Mouse (Mus musculus): Measurements from ENCODE around the gene Pde4b. TPM values are rescaled to one million over a fixed set of nuclear protein-coding genes. Genes with fewer than 3 reads are reported as not detected.

Pde4b gene
- polyA plus RNA-seq, 1 experiment, result 2.7 TPM

GRCm38 (mm10) chr4:102069314-102069713 lies 18.0 kb upstream of the Pde4b start:
- Histone ChIP-seq H3K27me3 (ENCODE audit: control insufficient read depth, insufficient read depth, insufficient read length) (no peaks in the 10 kb centered on the region), H3K36me3 (ENCODE audit: control insufficient read depth, insufficient read depth) (no peaks in the 10 kb centered on the region), H3K79me2 (ENCODE audit: control insufficient read depth, insufficient read depth) (no peaks in the 10 kb centered on the region), H3K79me3 (ENCODE audit: low read depth) (no peaks in the 10 kb centered on the region), H3ac (ENCODE audit: control insufficient read depth, insufficient read length, low read depth) (no peak overlapping the region), H3K4me3 (ENCODE audit: insufficient read depth, poor library complexity, severe bottlenecking) (no peak overlapping the region)
- TF ChIP-seq CTCF (IDR thresholded peaks at IDR 0.05; ENCODE audit: control insufficient read depth, insufficient read depth, insufficient read length) (no peak), MYOD1 (IDR thresholded peaks at IDR 0.05; ENCODE audit: control insufficient read depth, insufficient read length, low read depth) (no peak), MYOG (IDR thresholded peaks at IDR 0.05; ENCODE audit: control insufficient read depth, extremely low read depth, insufficient read length) (no peak), CEBPB (IDR thresholded peaks at IDR 0.05; ENCODE audit: low read depth) (no peak), MAX (IDR thresholded peaks at IDR 0.05) (no peak), FOSL1 (IDR thresholded peaks at IDR 0.05; ENCODE audit: insufficient read depth, low read length, poor library complexity, severe bottlenecking) (no peak), USF1 (IDR thresholded peaks at IDR 0.05; ENCODE audit: low read depth) (no peak)

DNA sequence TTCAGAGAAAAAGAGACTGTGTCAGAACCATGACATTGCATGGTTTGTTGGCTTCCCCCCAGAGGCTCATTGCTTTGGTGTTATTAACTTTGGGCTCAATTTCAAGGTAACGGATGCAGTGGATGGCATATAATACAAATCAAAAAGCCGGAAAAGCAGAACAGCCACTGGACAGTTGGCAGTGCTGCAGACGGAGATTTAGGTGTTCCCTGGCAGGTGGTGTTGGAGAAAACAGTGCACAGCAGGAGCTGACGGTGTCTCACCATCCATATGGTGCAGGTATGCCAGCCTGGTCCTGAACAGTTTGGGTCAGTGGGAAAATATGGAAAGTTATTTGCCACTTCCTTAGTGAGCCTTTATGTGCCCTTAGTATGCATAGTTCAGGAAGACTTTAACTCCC lies 1.0 kb upstream of the Pde4b start:
- peaks cover 23% of the 10 kb centered on the region for H3K27me3 ChIP-seq (ENCODE audit: control insufficient read depth, insufficient read depth, insufficient read length)
- TF ChIP-seq CTCF (IDR thresholded peaks at IDR 0.05; ENCODE audit: control insufficient read depth, insufficient read depth, insufficient read length) (no peak), MAX (IDR thresholded peaks at IDR 0.05) (no peak), MYOG (IDR thresholded peaks at IDR 0.05; ENCODE audit: control insufficient read depth, extremely low read depth, insufficient read length) (no peak), CEBPB (IDR thresholded peaks at IDR 0.05; ENCODE audit: low read depth) (no peak), MYOD1 (IDR thresholded peaks at IDR 0.05; ENCODE audit: control insufficient read depth, insufficient read length, low read depth) (no peak), FOSL1 (IDR thresholded peaks at IDR 0.05; ENCODE audit: insufficient read depth, low read length, poor library complexity, severe bottlenecking) (no peak), USF1 (IDR thresholded peaks at IDR 0.05; ENCODE audit: low read depth) (no peak)
- H3K79me2 ChIP-seq (ENCODE audit: control insufficient read depth, insufficient read depth), result no peaks in the 10 kb centered on the region
- no peak overlapping the region for H3ac ChIP-seq (ENCODE audit: control insufficient read depth, insufficient read length, low read depth)
- H3K36me3 ChIP-seq (ENCODE audit: control insufficient read depth, insufficient read depth), result no peaks in the 10 kb centered on the region
- no peak overlapping the region for H3K4me3 ChIP-seq (ENCODE audit: insufficient read depth, poor library complexity, severe bottlenecking)
- no peaks in the 10 kb centered on the region for H3K79me3 ChIP-seq (ENCODE audit: low read depth)

GRCm38 (mm10) chr4:102087566-102088234 lies 357 bp downstream of the Pde4b start:
- no peak for TF ChIP-seq CEBPB (IDR thresholded peaks at IDR 0.05; ENCODE audit: low read depth)
- TF ChIP-seq FOSL1 (IDR thresholded peaks at IDR 0.05; ENCODE audit: insufficient read depth, low read length, poor library complexity, severe bottlenecking), result no peak
- no peak for TF ChIP-seq MAX (IDR thresholded peaks at IDR 0.05)
- TF ChIP-seq MYOD1 (IDR thresholded peaks at IDR 0.05; ENCODE audit: control insufficient read depth, insufficient read length, low read depth), result no peak
- TF ChIP-seq MYOG (IDR thresholded peaks at IDR 0.05; ENCODE audit: control insufficient read depth, extremely low read depth, insufficient read length), result no peak
- TF ChIP-seq USF1 (IDR thresholded peaks at IDR 0.05; ENCODE audit: low read depth), result no peak
- no peak for TF ChIP-seq CTCF (IDR thresholded peaks at IDR 0.05; ENCODE audit: control insufficient read depth, insufficient read depth, insufficient read length)
- Histone ChIP-seq H3K4me3 (ENCODE audit: insufficient read depth, poor library complexity, severe bottlenecking) (no peak overlapping the region), H3K36me3 (ENCODE audit: control insufficient read depth, insufficient read depth) (no peaks in the 10 kb centered on the region), H3ac (ENCODE audit: control insufficient read depth, insufficient read length, low read depth) (no peak overlapping the region), H3K79me2 (ENCODE audit: control insufficient read depth, insufficient read depth) (no peaks in the 10 kb centered on the region), H3K27me3 (ENCODE audit: control insufficient read depth, insufficient read depth, insufficient read length) (peaks cover 24% of the 10 kb centered on the region), H3K79me3 (ENCODE audit: low read depth) (no peaks in the 10 kb centered on the region)

DNA sequence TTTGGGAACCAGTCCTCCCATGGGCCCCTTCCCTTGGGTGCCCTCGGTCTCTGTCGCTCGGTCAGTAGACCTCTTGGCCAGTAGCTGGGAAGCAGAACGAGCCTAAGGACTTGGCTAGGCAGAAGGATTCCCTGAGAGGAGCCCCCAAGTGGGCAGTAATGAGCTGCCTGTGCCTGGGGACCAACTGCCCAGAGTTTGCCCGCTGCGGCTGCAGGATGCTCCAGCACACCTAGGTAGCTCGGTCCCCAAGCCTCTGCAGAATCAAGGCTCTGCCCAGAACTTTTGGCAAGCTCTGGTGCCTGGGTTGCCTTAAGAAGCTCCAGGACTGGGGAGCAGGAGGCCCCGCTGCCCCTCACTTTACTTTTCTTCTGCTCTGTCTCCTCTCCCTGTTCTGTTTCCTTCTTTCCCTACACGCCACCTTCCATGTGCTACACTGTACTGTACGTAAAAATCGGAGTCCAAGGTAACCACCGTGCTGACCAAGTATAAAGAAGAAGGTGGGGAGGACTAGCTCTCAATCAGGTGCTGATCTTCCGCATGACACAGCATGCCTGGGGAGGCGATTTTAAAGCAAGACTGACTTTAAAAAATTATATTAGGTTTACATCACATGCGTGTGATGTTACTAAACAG lies 1.0 kb downstream of the Pde4b start:
- H3K4me3 ChIP-seq (ENCODE audit: insufficient read depth, poor library complexity, severe bottlenecking), result no peak overlapping the region
- H3K27me3 ChIP-seq (ENCODE audit: control insufficient read depth, insufficient read depth, insufficient read length), result peaks cover 28% of the 10 kb centered on the region
- H3K79me3 ChIP-seq (ENCODE audit: low read depth), result no peaks in the 10 kb centered on the region
- H3K79me2 ChIP-seq (ENCODE audit: control insufficient read depth, insufficient read depth), result no peaks in the 10 kb centered on the region
- no peak for TF ChIP-seq MYOD1 (IDR thresholded peaks at IDR 0.05; ENCODE audit: control insufficient read depth, insufficient read length, low read depth)
- TF ChIP-seq USF1 (IDR thresholded peaks at IDR 0.05; ENCODE audit: low read depth), result no peak
- no peak for TF ChIP-seq MAX (IDR thresholded peaks at IDR 0.05)
- no peak for TF ChIP-seq CTCF (IDR thresholded peaks at IDR 0.05; ENCODE audit: control insufficient read depth, insufficient read depth, insufficient read length)
- no peak for TF ChIP-seq FOSL1 (IDR thresholded peaks at IDR 0.05; ENCODE audit: insufficient read depth, low read length, poor library complexity, severe bottlenecking)
- no peak for TF ChIP-seq CEBPB (IDR thresholded peaks at IDR 0.05; ENCODE audit: low read depth)
- no peak for TF ChIP-seq MYOG (IDR thresholded peaks at IDR 0.05; ENCODE audit: control insufficient read depth, extremely low read depth, insufficient read length)
- H3ac ChIP-seq (ENCODE audit: control insufficient read depth, insufficient read length, low read depth), result no peak overlapping the region
- no peaks in the 10 kb centered on the region for H3K36me3 ChIP-seq (ENCODE audit: control insufficient read depth, insufficient read depth)

DNA sequence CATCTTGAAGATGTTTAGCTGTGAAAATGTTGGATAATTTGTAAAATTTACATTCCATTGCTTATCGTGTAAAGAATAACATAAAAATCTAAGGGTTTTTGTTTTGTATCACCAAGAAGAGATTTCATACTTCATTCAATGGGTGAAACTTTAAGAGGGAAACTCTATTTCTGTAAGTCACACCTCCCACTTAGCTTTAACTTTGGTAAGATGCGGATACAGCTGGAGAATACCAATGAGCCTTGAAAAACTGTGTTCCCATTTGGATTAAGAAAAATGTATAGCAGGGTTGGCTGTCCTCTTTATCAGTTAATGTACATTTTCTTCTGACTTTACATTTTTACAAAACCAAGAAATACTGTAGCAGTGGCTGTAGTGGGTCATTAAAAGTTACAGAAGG lies 8.5 kb downstream of the Pde4b start:
- no peaks in the 10 kb centered on the region for H3K79me3 ChIP-seq (ENCODE audit: low read depth)
- H3ac ChIP-seq (ENCODE audit: control insufficient read depth, insufficient read length, low read depth), result no peak overlapping the region
- H3K27me3 ChIP-seq (ENCODE audit: control insufficient read depth, insufficient read depth, insufficient read length), result peaks cover 15% of the 10 kb centered on the region
- H3K79me2 ChIP-seq (ENCODE audit: control insufficient read depth, insufficient read depth), result no peaks in the 10 kb centered on the region
- TF ChIP-seq MYOD1 (IDR thresholded peaks at IDR 0.05; ENCODE audit: control insufficient read depth, insufficient read length, low read depth), result no peak
- no peak for TF ChIP-seq MYOG (IDR thresholded peaks at IDR 0.05; ENCODE audit: control insufficient read depth, extremely low read depth, insufficient read length)
- TF ChIP-seq MAX (IDR thresholded peaks at IDR 0.05), result no peak
- no peak for TF ChIP-seq USF1 (IDR thresholded peaks at IDR 0.05; ENCODE audit: low read depth)
- TF ChIP-seq CEBPB (IDR thresholded peaks at IDR 0.05; ENCODE audit: low read depth), result no peak
- no peak for TF ChIP-seq FOSL1 (IDR thresholded peaks at IDR 0.05; ENCODE audit: insufficient read depth, low read length, poor library complexity, severe bottlenecking)
- TF ChIP-seq CTCF (IDR thresholded peaks at IDR 0.05; ENCODE audit: control insufficient read depth, insufficient read depth, insufficient read length), result no peak
- no peak overlapping the region for H3K4me3 ChIP-seq (ENCODE audit: insufficient read depth, poor library complexity, severe bottlenecking)
- no peaks in the 10 kb centered on the region for H3K36me3 ChIP-seq (ENCODE audit: control insufficient read depth, insufficient read depth)

All from C2C12 (cell line).